Mouse (Mus musculus) forebrain, embryonic 14.5 days (tissue): ENCODE data around the gene Arfip1. TPM values are rescaled to one million over a fixed set of nuclear protein-coding genes. Genes with fewer than 3 reads are reported as not detected.

Source experiments
- ATAC-seq: fragments of 200-750 bp; cut with Nextera tagmentation; 2 replicates; pipeline ENCODE4 v1.8.0; 2017; ENCODE audit warnings: mild to moderate bottlenecking, moderate library complexity
- DNase-seq: peaks from one replicate; pipeline ENCODE4 v3.0.0-alpha.2; 2015; ENCODE audit warnings: low spot score
- H3K27ac ChIP-seq: fragments of 300-500 bp; sonication (generic); 2 replicates; pipeline ENCODE4 v1.5.1; 2014; ENCODE audit warnings: low read depth, mild to moderate bottlenecking, control low read depth, low read length, moderate library complexity
- H3K27me3 ChIP-seq: fragments of 300-500 bp; sonication (generic); replicated peaks from 2 replicates; pipeline ENCODE4 v1.6.1; 2014; ENCODE audit warnings: low read length, control low read depth, mixed read lengths; ENCODE audit not compliant: control insufficient read depth, insufficient read depth
- H3K36me3 ChIP-seq: fragments of 300-500 bp; sonication (generic); 2 replicates; pipeline ENCODE4 v1.6.1; 2014; ENCODE audit warnings: low read length, control low read depth; ENCODE audit not compliant: control insufficient read depth, insufficient read depth
- H3K4me1 ChIP-seq: fragments of 300-500 bp; sonication (generic); 2 replicates; pipeline ENCODE4 v1.6.1; 2014; ENCODE audit warnings: antibody characterized with exemption, low read length, control low read depth; ENCODE audit not compliant: control insufficient read depth, insufficient read depth
- H3K4me2 ChIP-seq: fragments of 300-500 bp; sonication (generic); 2 replicates; pipeline ENCODE4 v1.6.1; 2014; ENCODE audit warnings: mild to moderate bottlenecking, control low read depth, low read length
- H3K4me3 ChIP-seq: fragments of 300-500 bp; sonication (generic); 2 replicates; pipeline ENCODE4 v1.5.1; 2014; ENCODE audit warnings: low read depth, low read length, control low read depth
- H3K9ac ChIP-seq: fragments of 300-500 bp; sonication (generic); 2 replicates; pipeline ENCODE4 v1.6.1; 2014; ENCODE audit warnings: mild to moderate bottlenecking, low read length, control low read depth, moderate library complexity
- H3K9me3 ChIP-seq: fragments of 300-500 bp; sonication (generic); replicated peaks from 2 replicates; pipeline ENCODE4 v1.6.1; 2016; ENCODE audit warnings: low read length, control low read depth, mixed read lengths; ENCODE audit not compliant: control insufficient read depth
- WGBS: fragments of 180-500 bp; shearing (Covaris S2); extraction: QIAGEN DNeasy Blood & Tissue Kit; methylation state at CpG from one replicate; pipeline ENCODE4 v1.1.7; 2014; 5-methylcytosine and 5-hydroxymethylcytosine counted together
- polyA plus RNA-seq: library from polyadenylated mRNA; unstranded; fragments of >200 nt; fragmentation: Nextera tagmentation; extraction: Ambion mirVana; gene quantifications from 2 replicates; pipeline ENCODE4 v1.2.1, GENCODE M21; 2014

Arfip1 gene
- polyA plus RNA-seq, 1 experiment from 2014 or later = 24.2 TPM

GRCm38 (mm10) chr3:84492657-84493056 lies 89.8 kb downstream of the Arfip1 start:
- Histone ChIP-seq H3K27ac (no peak overlapping the region), H3K36me3 (no peaks in the 10 kb centered on the region), H3K9me3 (no peaks in the 10 kb centered on the region), H3K4me3 (no peak overlapping the region), H3K9ac (no peak overlapping the region), H3K4me1 (no peaks in the 10 kb centered on the region), H3K27me3 (no peaks in the 10 kb centered on the region), H3K4me2 (no peak overlapping the region)
- 97% methylated on average over 8 of the region's 8 CpGs for WGBS
- no peak for DNase-seq
- ATAC-seq = no peak

GRCm38 (mm10) chr3:84492148-84492547 lies 90.3 kb downstream of the Arfip1 start:
- Histone ChIP-seq H3K4me1 (no peaks in the 10 kb centered on the region), H3K27ac (no peak overlapping the region), H3K9ac (no peak overlapping the region), H3K9me3 (no peaks in the 10 kb centered on the region), H3K4me2 (no peak overlapping the region), H3K36me3 (no peaks in the 10 kb centered on the region), H3K27me3 (no peaks in the 10 kb centered on the region), H3K4me3 (no peak overlapping the region)
- WGBS = 80% methylated on average over 4 of the region's 4 CpGs
- ATAC-seq (no peak), DNase-seq (no peak)

GRCm38 (mm10) chr3:84488716-84489115 lies 93.7 kb downstream of the Arfip1 start:
- ATAC-seq (no peak), DNase-seq (no peak)
- H3K27me3 ChIP-seq = no peaks in the 10 kb centered on the region
- no peaks in the 10 kb centered on the region for H3K9me3 ChIP-seq
- no peak overlapping the region for H3K9ac ChIP-seq
- 26% methylated on average over 6 of the region's 6 CpGs for WGBS
- no peaks in the 10 kb centered on the region for H3K4me1 ChIP-seq
- H3K4me3 ChIP-seq = no peak overlapping the region
- no peak overlapping the region for H3K27ac ChIP-seq
- H3K4me2 ChIP-seq = no peak overlapping the region
- H3K36me3 ChIP-seq = no peaks in the 10 kb centered on the region

- 83% methylated on average over 3 of the region's 3 CpGs for WGBS
These were observed 97.5 kb downstream of the Arfip1 start for GRCm38 (mm10) chr3:84484891-84485290.

GRCm38 (mm10) chr3:84484333-84484732 lies 98.1 kb downstream of the Arfip1 start:
- Histone ChIP-seq H3K4me1 (peaks cover 4% of the 10 kb centered on the region; the same call in 1 of the 2 replicates), H3K36me3 (no peaks in the 10 kb centered on the region), H3K27me3 (0 out of 2 replicates have a peak, but pooled peaks cover 13% of the 10 kb centered on the region), H3K9me3 (no peaks in the 10 kb centered on the region), H3K4me3 (no peak overlapping the region), H3K4me2 (no peak overlapping the region), H3K9ac (no peak overlapping the region), H3K27ac (no peak overlapping the region)
- ATAC-seq (no peak), DNase-seq (no peak)
- WGBS = 95% methylated on average over 4 of the region's 4 CpGs

More at GRCm38 (mm10) chr3:84484891-84485290, 97.5 kb downstream of the Arfip1 start:
- H3K4me2 ChIP-seq = no peak overlapping the region
- no peaks in the 10 kb centered on the region; the same call in 1 of the 2 replicates for H3K4me1 ChIP-seq
- H3K4me3 ChIP-seq = no peak overlapping the region
- 0 out of 2 replicates have a peak, but pooled peaks cover 9% of the 10 kb centered on the region for H3K27me3 ChIP-seq
- DNase-seq = no peak
- no peak overlapping the region for H3K27ac ChIP-seq
- ATAC-seq = no peak
- no peak overlapping the region for H3K9ac ChIP-seq
- no peaks in the 10 kb centered on the region for H3K9me3 ChIP-seq
- H3K36me3 ChIP-seq = no peaks in the 10 kb centered on the region

DNA sequence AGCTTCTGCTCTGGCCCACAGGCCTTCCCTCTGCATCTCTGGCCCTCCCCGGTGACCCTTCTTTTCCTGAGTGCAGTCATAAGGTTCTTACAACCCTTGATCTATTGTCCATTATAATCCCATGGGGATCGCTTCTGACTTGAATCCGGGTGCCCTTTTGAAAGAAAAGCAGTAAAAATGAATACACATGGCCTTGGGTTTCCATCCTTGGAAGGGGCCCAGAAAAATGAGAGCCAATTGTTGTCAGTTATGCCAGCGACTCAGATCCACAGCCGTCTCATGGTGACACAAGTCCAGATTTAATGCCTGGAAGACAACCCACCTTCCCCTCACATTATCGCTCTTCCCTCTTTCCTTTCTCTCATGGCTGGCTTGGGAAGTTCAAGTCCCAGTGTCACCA lies 100.3 kb downstream of the Arfip1 start:
- no peak overlapping the region for H3K9ac ChIP-seq
- H3K27ac ChIP-seq = no peak overlapping the region
- 71% methylated on average over 6 of the region's 6 CpGs for WGBS
- no peak overlapping the region for H3K4me3 ChIP-seq
- DNase-seq = no peak
- no peak overlapping the region for H3K4me2 ChIP-seq
- peaks cover 34% of the 10 kb centered on the region for H3K27me3 ChIP-seq
- H3K36me3 ChIP-seq = no peaks in the 10 kb centered on the region
- no peaks in the 10 kb centered on the region for H3K9me3 ChIP-seq
- no peak for ATAC-seq
- peaks cover 8% of the 10 kb centered on the region; the same call in 1 of the 2 replicates for H3K4me1 ChIP-seq

GRCm38 (mm10) chr3:84481104-84481503 lies 101.3 kb downstream of the Arfip1 start:
- H3K4me3 ChIP-seq = peak overlapping the region; percentile 59
- H3K4me1 ChIP-seq = peaks cover 8% of the 10 kb centered on the region; the same call in 1 of the 2 replicates
- ATAC-seq (no peak), DNase-seq (peak; percentile 55)
- no peaks in the 10 kb centered on the region for H3K9me3 ChIP-seq
- H3K4me2 ChIP-seq = peak overlapping the region; percentile 100
- H3K27ac ChIP-seq = no peak overlapping the region
- H3K27me3 ChIP-seq = peaks cover 38% of the 10 kb centered on the region
- H3K9ac ChIP-seq = no peak overlapping the region
- no peaks in the 10 kb centered on the region for H3K36me3 ChIP-seq
- 2% methylated on average over 11 of the region's 11 CpGs for WGBS

GRCm38 (mm10) chr3:84480006-84480897 lies 102.2 kb downstream of the Arfip1 start, which contains the start of gene Fhdc1:
Gene Fhdc1, minus strand, starts transcription at chr3:84480429.
- Histone ChIP-seq H3K4me2 (peak within 1 kb of the TSS; percentile 100), H3K27me3 (peaks cover 38% of the 10 kb centered on the region), H3K9me3 (no peaks in the 10 kb centered on the region), H3K9ac (peak within 1 kb of the TSS; percentile 68), H3K27ac (no peak within 1 kb of the TSS), H3K36me3 (no peaks in the 10 kb centered on the region), H3K4me1 (peaks cover 8% of the 10 kb centered on the region; the same call in 1 of the 2 replicates), H3K4me3 (peak within 1 kb of the TSS; percentile 59)
- WGBS = under 1% methylated on average over 74 of the region's 82 CpGs
- peak; percentile 68 for ATAC-seq
- peak; percentile 39 for DNase-seq
